Mouse (Mus musculus): ENCODE measurements around the gene Bcas1.

Gene Bcas1

GRCm38 (mm10) chr2:170347131-170347765 is 80.4 kb downstream of the Bcas1 start:
- DNase-seq (ENCODE audit: low read depth, low spot score), result no peak

DNA sequence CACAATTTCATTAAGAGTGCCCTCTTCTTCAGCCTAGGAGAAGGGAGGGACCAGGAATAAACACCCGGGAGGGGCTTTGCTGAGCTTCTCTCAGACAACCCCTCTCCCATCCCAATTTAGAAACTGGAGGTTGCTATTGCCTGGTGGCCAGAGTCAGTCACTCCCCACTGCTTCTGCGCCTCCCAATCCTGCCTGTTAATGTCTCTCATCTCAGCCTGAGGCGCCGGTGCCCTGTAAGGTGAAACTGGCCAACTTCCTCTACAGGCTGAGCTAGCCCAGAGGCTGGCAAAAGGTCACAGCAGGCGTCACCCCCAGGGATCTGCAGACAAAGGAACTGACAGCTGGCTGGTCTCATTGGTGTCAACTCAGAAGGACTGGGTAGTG is 82.2 kb downstream of the Bcas1 start:
- no peak for DNase-seq (ENCODE audit: low read depth, low spot score)

GRCm38 (mm10) chr2:170344502-170345409 is 82.9 kb downstream of the Bcas1 start:
- DNase-seq (ENCODE audit: low read depth, low spot score), result no peak

- DNase-seq (ENCODE audit: low read depth, low spot score), result no peak
Observed at GRCm38 (mm10) chr2:170343819-170344317, 83.8 kb downstream of the Bcas1 start.

- DNase-seq (ENCODE audit: low read depth, low spot score), result no peak
Observed at GRCm38 (mm10) chr2:170343133-170343818, 84.4 kb downstream of the Bcas1 start.

DNA sequence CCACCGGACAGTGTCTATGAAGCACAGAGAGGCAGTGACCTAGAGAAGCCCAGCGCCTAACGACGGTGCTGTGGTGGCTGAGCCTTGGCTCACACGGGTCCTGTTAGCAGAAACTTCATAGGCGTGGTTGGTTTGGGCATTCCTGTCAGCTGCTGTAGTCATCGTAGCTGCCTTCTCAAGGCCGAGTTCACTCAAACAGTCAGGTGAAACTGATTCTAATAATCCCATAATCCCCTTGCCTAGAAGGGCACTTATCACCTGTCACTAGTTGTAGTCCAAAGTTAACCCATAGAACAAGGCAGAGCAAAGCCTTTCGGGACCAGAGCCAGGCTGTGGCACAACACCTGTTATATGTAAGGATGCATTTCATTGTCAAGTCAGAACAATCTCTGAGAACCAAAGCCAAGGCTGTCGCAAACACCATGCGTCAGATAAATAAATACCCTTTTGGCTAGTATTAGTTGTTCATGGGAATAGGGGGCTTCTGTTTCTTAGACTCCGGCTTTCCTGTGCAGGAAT is 85.3 kb downstream of the Bcas1 start:
- no peak for DNase-seq (ENCODE audit: low read depth, low spot score)

GRCm38 (mm10) chr2:170341179-170341578 is 86.5 kb downstream of the Bcas1 start:
- DNase-seq (ENCODE audit: low read depth, low spot score), result no peak

- DNase-seq (ENCODE audit: low read depth, low spot score), result no peak
Observed at GRCm38 (mm10) chr2:170336266-170336760, 91.3 kb downstream of the Bcas1 start.

DNA sequence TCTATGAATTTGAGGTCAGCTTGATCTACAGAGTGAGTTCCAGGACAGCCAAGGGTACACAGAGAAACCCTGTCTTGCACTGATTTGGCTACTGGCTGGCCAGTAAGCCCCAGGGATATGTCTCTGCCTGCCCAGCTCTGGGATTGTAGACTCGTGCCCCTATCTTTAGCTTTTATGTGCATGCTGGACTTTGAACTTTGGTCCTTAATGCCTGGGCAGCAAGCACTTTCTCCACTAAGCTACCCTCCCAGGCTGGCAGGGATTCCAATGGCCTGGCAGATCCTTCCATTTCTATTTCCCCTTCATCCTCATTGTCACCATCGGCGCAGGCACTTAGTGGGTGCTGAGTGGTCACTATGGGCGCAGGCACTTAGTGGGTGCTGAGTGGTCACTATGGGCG is 92.5 kb downstream of the Bcas1 start:
- no peak for DNase-seq (ENCODE audit: low read depth, low spot score)

DNA sequence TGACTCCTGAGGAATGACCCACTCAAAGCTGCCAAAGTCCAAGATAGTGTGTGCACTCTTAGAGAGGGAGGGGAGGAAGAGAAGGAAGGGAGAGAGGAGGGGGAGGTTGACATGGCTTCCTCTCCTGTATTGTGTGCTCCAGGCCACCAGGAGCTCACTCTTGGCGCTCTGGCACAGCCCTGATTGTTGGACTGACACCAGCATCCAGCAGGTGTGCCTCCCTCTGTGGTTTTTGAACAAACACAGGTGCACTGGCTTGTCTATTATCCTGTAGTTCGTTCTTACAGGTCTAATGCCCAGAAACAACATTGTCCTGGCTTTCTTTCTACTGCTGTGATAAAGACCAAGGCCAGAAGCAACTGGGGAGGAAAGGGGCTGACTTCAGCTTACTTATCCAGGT is 95.8 kb downstream of the Bcas1 start:
- no peak for DNase-seq (ENCODE audit: low read depth, low spot score)

DNA sequence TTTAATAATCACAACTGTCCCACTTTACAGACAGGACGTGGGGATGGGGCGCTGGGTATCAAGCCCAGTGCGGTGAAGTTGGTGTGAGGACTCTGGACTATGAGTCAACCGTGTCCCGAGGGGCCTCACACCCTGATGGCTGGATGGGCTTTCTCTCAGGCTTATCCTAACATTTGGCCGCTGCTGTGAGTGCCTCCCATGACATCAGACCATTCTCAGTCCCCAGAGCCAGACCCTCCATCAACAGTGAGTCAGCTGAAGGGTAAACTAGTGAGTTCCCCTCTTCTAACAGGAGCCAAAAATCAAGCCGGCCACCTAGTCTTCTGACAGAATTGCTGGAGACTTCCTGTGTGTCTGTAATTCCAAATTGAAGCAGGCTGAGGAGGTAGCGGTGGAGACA is 97.2 kb downstream of the Bcas1 start:
- DNase-seq (ENCODE audit: low read depth, low spot score), result no peak

DNA sequence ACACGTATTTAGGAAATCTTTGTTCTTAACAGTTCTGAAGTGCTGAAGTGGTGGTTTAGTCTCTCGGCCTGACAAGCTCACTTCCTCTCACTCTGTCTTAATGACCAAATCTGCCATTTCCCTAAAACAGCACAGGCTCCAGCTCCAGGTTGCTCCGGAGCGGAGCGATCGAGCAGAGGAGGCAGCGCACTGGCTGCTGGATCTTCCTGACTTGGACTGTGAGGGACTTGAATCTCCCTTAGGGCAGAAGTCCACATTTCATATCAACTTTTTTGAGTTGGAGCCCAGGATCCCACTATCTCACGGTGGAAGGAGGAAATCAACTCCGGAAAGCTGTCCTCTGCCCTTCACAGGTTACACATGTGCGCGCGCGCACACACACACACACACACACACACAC is 97.7 kb downstream of the Bcas1 start:
- DNase-seq (ENCODE audit: low read depth, low spot score), result no peak

GRCm38 (mm10) chr2:170323925-170324347 is 103.7 kb downstream of the Bcas1 start:
- DNase-seq (ENCODE audit: low read depth, low spot score), result no peak

DNA sequence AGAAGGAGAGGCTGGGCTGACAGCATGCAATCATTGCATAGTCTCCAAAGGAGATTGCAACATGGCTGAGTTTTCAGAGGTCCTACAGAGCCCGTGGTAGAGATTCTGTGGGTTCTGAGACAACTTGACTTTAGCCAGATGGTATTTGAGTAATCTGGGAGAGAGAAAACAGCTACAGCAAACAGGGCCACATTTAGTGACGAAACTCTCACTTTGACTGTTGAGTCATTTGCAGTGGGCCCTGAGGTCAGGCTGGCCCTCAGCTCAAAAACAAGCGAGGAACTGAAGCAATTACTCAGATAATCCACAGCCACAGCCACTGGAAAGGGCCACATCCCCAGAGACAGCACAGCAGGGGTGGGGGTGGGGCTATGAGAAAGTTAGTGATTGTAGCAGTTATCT is 105.6 kb downstream of the Bcas1 start:
- DNase-seq (ENCODE audit: low read depth, low spot score), result no peak

GRCm38 (mm10) chr2:170321579-170321978 is 106.1 kb downstream of the Bcas1 start:
- DNase-seq (ENCODE audit: low read depth, low spot score), result no peak

- no peak for DNase-seq (ENCODE audit: low read depth, low spot score)
Observed at GRCm38 (mm10) chr2:170319533-170320463, 107.8 kb downstream of the Bcas1 start.

DNA sequence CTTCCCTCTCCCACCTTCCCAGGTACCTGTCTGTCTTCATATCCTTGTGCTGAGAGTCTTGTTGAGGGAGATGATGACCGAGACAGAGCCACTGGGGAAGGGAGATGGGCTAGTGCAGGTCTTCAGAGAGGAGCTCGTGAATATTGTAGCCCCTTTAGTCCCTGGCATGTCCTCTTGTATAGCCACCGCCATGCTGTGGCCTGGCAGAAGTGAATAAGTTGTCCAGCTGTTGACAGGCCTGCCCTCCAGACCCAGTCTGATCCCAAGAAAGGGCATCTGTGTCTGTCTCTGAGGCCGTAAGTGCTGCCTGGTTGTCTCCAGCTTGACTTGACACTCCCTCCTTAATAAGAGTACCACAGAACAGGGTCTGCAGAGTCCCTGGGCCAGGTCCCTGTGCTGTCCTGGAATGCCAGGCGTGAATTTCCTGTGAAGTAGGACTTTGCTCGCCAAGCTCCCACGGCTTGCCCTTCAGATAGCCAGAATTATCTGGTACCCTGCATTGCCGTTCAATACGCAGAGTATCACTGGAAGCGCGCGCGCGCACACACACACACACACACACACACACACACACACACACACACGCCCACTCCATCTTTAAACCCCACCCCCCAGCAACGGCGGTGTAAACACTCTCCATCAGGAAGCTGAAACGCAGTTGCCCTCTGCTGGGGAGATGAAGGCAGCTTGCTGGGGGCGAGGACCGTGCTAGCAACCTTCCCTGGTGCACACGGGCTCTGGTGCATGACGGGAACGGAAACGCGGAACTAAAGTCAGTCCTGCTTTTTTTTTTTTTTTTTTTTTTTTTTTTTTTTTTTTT is 108.7 kb downstream of the Bcas1 start:
- DNase-seq (ENCODE audit: low read depth, low spot score), result peak; percentile 77

GRCm38 (mm10) chr2:170316774-170317173 is 110.9 kb downstream of the Bcas1 start:
- DNase-seq (ENCODE audit: low read depth, low spot score), result no peak

- DNase-seq (ENCODE audit: low read depth, low spot score), result no peak
Observed at GRCm38 (mm10) chr2:170316344-170316743, 111.3 kb downstream of the Bcas1 start.

GRCm38 (mm10) chr2:170310988-170311359 is 116.7 kb downstream of the Bcas1 start:
- DNase-seq (ENCODE audit: low read depth, low spot score), result no peak

All from telencephalon, adult 2 months (tissue).